36 mouse cellular contexts compared by ENCODE assay signal in genomic region chr5:38288476-38288875, GRCm38 (mm10). TPM values are rescaled to one million over a fixed set of nuclear protein-coding genes. Genes with fewer than 3 reads are reported as not detected.
"Had no signal": no experiment of that assay in that cellular context is flagged by ENCODE, and none has a peak within 500 bp of the region (broad histone marks: within the 10 kb centered on the region; RNA-seq: fewer than 3 reads in every experiment).

No protein-coding gene starts in this region.

- H3K27me3 ChIP-seq: embryonic facial prominence, embryonic 12.5 days; embryonic facial prominence, embryonic 13.5 days; embryonic facial prominence, embryonic 15.5 days; forebrain, embryonic 12.5 days; forebrain, embryonic 13.5 days; forebrain, embryonic 15.5 days; heart, embryonic 12.5 days had no signal

- DNase-seq: cerebellum, adult 8-10 months; cerebellum, adult 9-11 months; cerebellum, postnatal 25 days; cerebellum, postnatal 36 days; embryo, embryonic 11 days; forebrain, postnatal 0 days; gastrocnemius, adult 2 months; gastrocnemius, postnatal 10 days; gastrocnemius, postnatal 14 days; gastrocnemius, postnatal 25 days; gastrocnemius, postnatal 36 days; heart, adult 11 months; heart, adult 18-20 months had no signal

- H3K4me1 ChIP-seq: embryonic facial prominence, embryonic 12.5 days; embryonic facial prominence, embryonic 13.5 days; embryonic facial prominence, embryonic 15.5 days; forebrain, embryonic 10.5 days; forebrain, embryonic 12.5 days; forebrain, embryonic 13.5 days; forebrain, embryonic 15.5 days; heart, embryonic 10.5 days; heart, embryonic 12.5 days had no signal

- H3K36me3 ChIP-seq: embryonic facial prominence, embryonic 10.5 days; embryonic facial prominence, embryonic 12.5 days; embryonic facial prominence, embryonic 13.5 days; embryonic facial prominence, embryonic 15.5 days; forebrain, embryonic 10.5 days; forebrain, embryonic 12.5 days; forebrain, embryonic 15.5 days; heart, embryonic 10.5 days; heart, embryonic 12.5 days had no signal

- H3K27ac ChIP-seq: embryonic facial prominence, embryonic 10.5 days; embryonic facial prominence, embryonic 12.5 days; embryonic facial prominence, embryonic 13.5 days; embryonic facial prominence, embryonic 15.5 days; forebrain, embryonic 10.5 days; forebrain, embryonic 12.5 days; forebrain, embryonic 13.5 days; forebrain, embryonic 15.5 days; gastrocnemius, adult 2 months; heart, embryonic 10.5 days had no signal

- H3K9ac ChIP-seq: embryonic facial prominence, embryonic 12.5 days; embryonic facial prominence, embryonic 13.5 days; embryonic facial prominence, embryonic 15.5 days; forebrain, embryonic 12.5 days; forebrain, embryonic 13.5 days; forebrain, embryonic 15.5 days; forebrain, postnatal 0 days; heart, embryonic 12.5 days had no signal

- H3K4me3 ChIP-seq: embryonic facial prominence, embryonic 10.5 days; embryonic facial prominence, embryonic 12.5 days; embryonic facial prominence, embryonic 13.5 days; embryonic facial prominence, embryonic 15.5 days; erythroblast, embryonic 14.5 days; forebrain, embryonic 10.5 days; forebrain, embryonic 12.5 days; forebrain, embryonic 13.5 days; forebrain, embryonic 15.5 days; gastrocnemius, adult 2 months; heart, embryonic 10.5 days; heart, embryonic 12.5 days had no signal

RNA-seq across cellular contexts. Expression of gene Otop1, which starts 12.7 kb away (rescaled TPM):
- total RNA-seq: common myeloid progenitor, adult 5-6 weeks; forebrain, postnatal 0 days; granulocyte monocyte progenitor cell, adult 5-6 weeks had no signal
- polyA plus RNA-seq: embryonic facial prominence, embryonic 13.5 days; embryonic facial prominence, embryonic 15.5 days; erythroblast, embryonic 14.5 days; forebrain, embryonic 11.5 days; forebrain, embryonic 12.5 days; forebrain, embryonic 13.5 days; forebrain, embryonic 14.5 days; forebrain, embryonic 15.5 days; forebrain, embryonic 16.5 days; forebrain, postnatal 0 days; heart, embryonic 11.5 days; heart, embryonic 12.5 days had no signal

RNA-seq across cellular contexts. Expression of gene Drd5, which starts 30.7 kb away (rescaled TPM):
- total RNA-seq: common myeloid progenitor, adult 5-6 weeks; gastrocnemius, adult 18-20 months; gastrocnemius, adult 2 months; gastrocnemius, adult 8-10 months; gastrocnemius, postnatal 10 days; gastrocnemius, postnatal 14 days; gastrocnemius, postnatal 25 days; gastrocnemius, postnatal 36 days; gastrocnemius, postnatal 4 days; granulocyte monocyte progenitor cell, adult 5-6 weeks; heart, adult 18-20 months; heart, adult 8-10 months had no signal
- polyA plus RNA-seq: embryonic facial prominence, embryonic 14.5 days; embryonic facial prominence, embryonic 15.5 days; erythroblast, embryonic 14.5 days; forebrain, embryonic 10.5 days; forebrain, embryonic 11.5 days; forebrain, embryonic 12.5 days; gonadal fat pad, adult 2 months; heart, embryonic 10.5 days; heart, embryonic 11.5 days; heart, embryonic 12.5 days had no signal
